Mouse (Mus musculus): ENCODE data around the gene Kifc3. TPM values are rescaled to one million over a fixed set of nuclear protein-coding genes. Genes with fewer than 3 reads are reported as not detected.
"Not testable (repeated sequence)": the region's sequence is repeated elsewhere in the genome, so short reads cannot be mapped to it uniquely, and the experiment has no call there.

Gene Kifc3
- total RNA-seq, 1 experiment from 2014 or later, result 0.73 TPM

- no peak; the same call in 1 of the 2 replicates for ATAC-seq (replicated peaks; ENCODE audit: low read depth, poor library complexity, severe bottlenecking)
Observed at GRCm38 (mm10) chr8:95203326-95204038, 870 bp upstream of the Kifc3 start.

GRCm38 (mm10) chr8:95202056-95202570 is 499 bp downstream of the Kifc3 start:
- ATAC-seq (replicated peaks; ENCODE audit: low read depth, poor library complexity, severe bottlenecking), result no peak

GRCm38 (mm10) chr8:95201491-95201890 is 1.1 kb downstream of the Kifc3 start:
- no peak for ATAC-seq (replicated peaks; ENCODE audit: low read depth, poor library complexity, severe bottlenecking)

GRCm38 (mm10) chr8:95200001-95200405 is 2.6 kb downstream of the Kifc3 start:
- no peak for ATAC-seq (replicated peaks; ENCODE audit: low read depth, poor library complexity, severe bottlenecking)

- ATAC-seq (replicated peaks; ENCODE audit: low read depth, poor library complexity, severe bottlenecking), result no peak
Observed at GRCm38 (mm10) chr8:95195728-95196127, 6.9 kb downstream of the Kifc3 start.

- ATAC-seq (replicated peaks; ENCODE audit: low read depth, poor library complexity, severe bottlenecking), result no peak
Observed at GRCm38 (mm10) chr8:95191497-95192175, 11.0 kb downstream of the Kifc3 start.

GRCm38 (mm10) chr8:95187579-95187978 is 15.0 kb downstream of the Kifc3 start:
- no peak for ATAC-seq (replicated peaks; ENCODE audit: low read depth, poor library complexity, severe bottlenecking)

GRCm38 (mm10) chr8:95185891-95186513 is 16.6 kb downstream of the Kifc3 start:
- ATAC-seq (replicated peaks; ENCODE audit: low read depth, poor library complexity, severe bottlenecking), result 0 out of 2 replicates have a peak, but pooled peaks have one; percentile 18

- no peak for ATAC-seq (replicated peaks; ENCODE audit: low read depth, poor library complexity, severe bottlenecking)
Observed at GRCm38 (mm10) chr8:95185104-95185503, 17.5 kb downstream of the Kifc3 start.

GRCm38 (mm10) chr8:95184171-95184570 is 18.4 kb downstream of the Kifc3 start:
- ATAC-seq (replicated peaks; ENCODE audit: low read depth, poor library complexity, severe bottlenecking), result no peak

- no peak for ATAC-seq (replicated peaks; ENCODE audit: low read depth, poor library complexity, severe bottlenecking)
Observed at GRCm38 (mm10) chr8:95181850-95182249, 20.8 kb downstream of the Kifc3 start.

- ATAC-seq (replicated peaks; ENCODE audit: low read depth, poor library complexity, severe bottlenecking), result no peak
Observed at GRCm38 (mm10) chr8:95178191-95178590, 24.4 kb downstream of the Kifc3 start.

- no peak for ATAC-seq (replicated peaks; ENCODE audit: low read depth, poor library complexity, severe bottlenecking)
Observed at GRCm38 (mm10) chr8:95176985-95177384, 25.6 kb downstream of the Kifc3 start.

GRCm38 (mm10) chr8:95175808-95176207 is 26.8 kb downstream of the Kifc3 start:
- no peak for ATAC-seq (replicated peaks; ENCODE audit: low read depth, poor library complexity, severe bottlenecking)

- no peak for ATAC-seq (replicated peaks; ENCODE audit: low read depth, poor library complexity, severe bottlenecking)
Observed at GRCm38 (mm10) chr8:95175306-95175705, 27.3 kb downstream of the Kifc3 start.

- ATAC-seq (replicated peaks; ENCODE audit: low read depth, poor library complexity, severe bottlenecking), result no peak
Observed at GRCm38 (mm10) chr8:95172433-95172832, 30.2 kb downstream of the Kifc3 start.

GRCm38 (mm10) chr8:95167726-95168125 is 34.9 kb downstream of the Kifc3 start:
- no peak for ATAC-seq (replicated peaks; ENCODE audit: low read depth, poor library complexity, severe bottlenecking)

- ATAC-seq (replicated peaks; ENCODE audit: low read depth, poor library complexity, severe bottlenecking), result no peak
Observed at GRCm38 (mm10) chr8:95166400-95166799, 36.2 kb downstream of the Kifc3 start.

- ATAC-seq (replicated peaks; ENCODE audit: low read depth, poor library complexity, severe bottlenecking), result 0 out of 2 replicates have a peak, but pooled peaks have one; percentile 32
Observed at GRCm38 (mm10) chr8:95165923-95166322, 36.7 kb downstream of the Kifc3 start.

- ATAC-seq (replicated peaks; ENCODE audit: low read depth, poor library complexity, severe bottlenecking), result no peak
Observed at GRCm38 (mm10) chr8:95164469-95164868, 38.1 kb downstream of the Kifc3 start.

GRCm38 (mm10) chr8:95163969-95164368 is 38.6 kb downstream of the Kifc3 start:
- not testable (repeated sequence) for ATAC-seq (replicated peaks; ENCODE audit: low read depth, poor library complexity, severe bottlenecking)
